Mouse (Mus musculus): ENCODE data around the gene Pkmyt1. TPM values are rescaled to one million over a fixed set of nuclear protein-coding genes. Genes with fewer than 3 reads are reported as not detected.

The Pkmyt1 gene
- total RNA-seq, 1 experiment from 2014 or later: 0.86 TPM

- ATAC-seq (replicated peaks; ENCODE audit: insufficient number of reproducible peaks, low FRiP score, low TSS enrichment, poor library complexity, severe bottlenecking): peak; percentile 74
Measured at GRCm38 (mm10) chr17:23706212-23706611, 19.9 kb upstream of the Pkmyt1 start.

GRCm38 (mm10) chr17:23717003-23717402, 9.1 kb upstream of the Pkmyt1 start:
- ATAC-seq (replicated peaks; ENCODE audit: insufficient number of reproducible peaks, low FRiP score, low TSS enrichment, poor library complexity, severe bottlenecking): no peak

- no peak for ATAC-seq (replicated peaks; ENCODE audit: insufficient number of reproducible peaks, low FRiP score, low TSS enrichment, poor library complexity, severe bottlenecking)
Measured at GRCm38 (mm10) chr17:23719455-23719854, 6.7 kb upstream of the Pkmyt1 start.

GRCm38 (mm10) chr17:23721886-23722285, 4.2 kb upstream of the Pkmyt1 start:
- ATAC-seq (replicated peaks; ENCODE audit: insufficient number of reproducible peaks, low FRiP score, low TSS enrichment, poor library complexity, severe bottlenecking): no peak

GRCm38 (mm10) chr17:23722376-23723125, 3.6 kb upstream of the Pkmyt1 start, which contains the start of gene 1520401A03Rik:
Gene 1520401A03Rik (minus strand): TSS chr17:23722783.
- ATAC-seq (replicated peaks; ENCODE audit: insufficient number of reproducible peaks, low FRiP score, low TSS enrichment, poor library complexity, severe bottlenecking): no peak

GRCm38 (mm10) chr17:23725477-23725876, 659 bp upstream of the Pkmyt1 start:
- no peak; the same call in 1 of the 2 replicates for ATAC-seq (replicated peaks; ENCODE audit: insufficient number of reproducible peaks, low FRiP score, low TSS enrichment, poor library complexity, severe bottlenecking)

- ATAC-seq (replicated peaks; ENCODE audit: insufficient number of reproducible peaks, low FRiP score, low TSS enrichment, poor library complexity, severe bottlenecking): no peak; the same call in 1 of the 2 replicates
Measured at GRCm38 (mm10) chr17:23726758-23727142, 614 bp downstream of the Pkmyt1 start.

GRCm38 (mm10) chr17:23730441-23730840, 4.3 kb downstream of the Pkmyt1 start:
- no peak for ATAC-seq (replicated peaks; ENCODE audit: insufficient number of reproducible peaks, low FRiP score, low TSS enrichment, poor library complexity, severe bottlenecking)

- no peak for ATAC-seq (replicated peaks; ENCODE audit: insufficient number of reproducible peaks, low FRiP score, low TSS enrichment, poor library complexity, severe bottlenecking)
Measured at GRCm38 (mm10) chr17:23734341-23734740, 8.2 kb downstream of the Pkmyt1 start.

- no peak for ATAC-seq (replicated peaks; ENCODE audit: insufficient number of reproducible peaks, low FRiP score, low TSS enrichment, poor library complexity, severe bottlenecking)
Measured at GRCm38 (mm10) chr17:23737493-23738445, 11.6 kb downstream of the Pkmyt1 start.

GRCm38 (mm10) chr17:23738836-23739201, 12.7 kb downstream of the Pkmyt1 start:
- ATAC-seq (replicated peaks; ENCODE audit: insufficient number of reproducible peaks, low FRiP score, low TSS enrichment, poor library complexity, severe bottlenecking): no peak

GRCm38 (mm10) chr17:23739202-23740135, 13.3 kb downstream of the Pkmyt1 start:
- no peak for ATAC-seq (replicated peaks; ENCODE audit: insufficient number of reproducible peaks, low FRiP score, low TSS enrichment, poor library complexity, severe bottlenecking)

- peak; percentile 73 for ATAC-seq (replicated peaks; ENCODE audit: insufficient number of reproducible peaks, low FRiP score, low TSS enrichment, poor library complexity, severe bottlenecking)
Measured at GRCm38 (mm10) chr17:23740136-23740584, 14.0 kb downstream of the Pkmyt1 start.

- no peak for ATAC-seq (replicated peaks; ENCODE audit: insufficient number of reproducible peaks, low FRiP score, low TSS enrichment, poor library complexity, severe bottlenecking)
Measured at GRCm38 (mm10) chr17:23740598-23741021, 14.5 kb downstream of the Pkmyt1 start, which contains the start of gene Paqr4. Gene Paqr4 (minus strand): TSS chr17:23740867.

GRCm38 (mm10) chr17:23741359-23742209, 15.4 kb downstream of the Pkmyt1 start:
- ATAC-seq (replicated peaks; ENCODE audit: insufficient number of reproducible peaks, low FRiP score, low TSS enrichment, poor library complexity, severe bottlenecking): no peak

- ATAC-seq (replicated peaks; ENCODE audit: insufficient number of reproducible peaks, low FRiP score, low TSS enrichment, poor library complexity, severe bottlenecking): no peak
Measured at GRCm38 (mm10) chr17:23742210-23742793, 16.2 kb downstream of the Pkmyt1 start.

- no peak for ATAC-seq (replicated peaks; ENCODE audit: insufficient number of reproducible peaks, low FRiP score, low TSS enrichment, poor library complexity, severe bottlenecking)
Measured at GRCm38 (mm10) chr17:23742941-23743340, 16.8 kb downstream of the Pkmyt1 start.

Measured in monocyte, adult 5-6 weeks (primary cell).